Mouse (Mus musculus) liver, embryonic 16.5 days (tissue): Measurements from ENCODE around the gene Tle2. TPM values are rescaled to one million over a fixed set of nuclear protein-coding genes. Genes with fewer than 3 reads are reported as not detected.
A peak's percentile ranks its signal among the peaks of the same experiment; 100 is the strongest.

ENCODE experiments used
- ATAC-seq: fragments of 200-750 bp; cut with Nextera tagmentation; 2 replicates; pipeline ENCODE4 v1.8.0; 2017; ENCODE audit warnings: low read depth, mild to moderate bottlenecking, moderate number of reproducible peaks, moderate library complexity
- H3K27ac ChIP-seq: fragments of 300-500 bp; sonication (generic); 2 replicates; pipeline ENCODE4 v1.5.1; 2014; ENCODE audit warnings: mild to moderate bottlenecking, low read length
- H3K27me3 ChIP-seq: fragments of 300-500 bp; sonication (generic); 2 replicates; pipeline ENCODE4 v1.6.1; 2014; ENCODE audit warnings: low read depth, low read length, mixed read lengths; ENCODE audit not compliant: control insufficient read depth, insufficient read depth
- H3K36me3 ChIP-seq: fragments of 300-500 bp; sonication (generic); 2 replicates; pipeline ENCODE4 v1.6.1; 2014; ENCODE audit warnings: mild to moderate bottlenecking; ENCODE audit not compliant: control insufficient read depth, insufficient read depth
- H3K4me1 ChIP-seq: fragments of 300-500 bp; sonication (generic); 2 replicates; pipeline ENCODE4 v1.6.1; 2014; ENCODE audit warnings: low read depth, low read length, mixed read lengths; ENCODE audit not compliant: control insufficient read depth
- H3K4me2 ChIP-seq: fragments of 300-500 bp; sonication (generic); 2 replicates; pipeline ENCODE4 v1.6.1; 2014; ENCODE audit warnings: low read depth, low read length, mixed read lengths
- H3K4me3 ChIP-seq: fragments of 300-500 bp; sonication (generic); 2 replicates; pipeline ENCODE4 v1.5.1; 2014; ENCODE audit warnings: low read depth, mild to moderate bottlenecking, low read length
- H3K9ac ChIP-seq: fragments of 300-500 bp; sonication (generic); 2 replicates; pipeline ENCODE4 v1.6.1; 2014; ENCODE audit warnings: low read depth, low read length
- H3K9me3 ChIP-seq: fragments of 300-500 bp; sonication (generic); replicated peaks from 2 replicates; pipeline ENCODE4 v1.6.1; 2016; ENCODE audit warnings: low read length; ENCODE audit not compliant: control insufficient read depth
- WGBS: fragments of 180-500 bp; shearing (Covaris S2); extraction: QIAGEN DNeasy Blood & Tissue Kit; methylation state at CpG from one replicate; pipeline ENCODE4 v1.1.7; 2014; ENCODE audit not compliant: insufficient replicate concordance; 5-methylcytosine and 5-hydroxymethylcytosine counted together
- polyA plus RNA-seq: library from polyadenylated mRNA; unstranded; fragments of >200 nt; fragmentation: Nextera tagmentation; extraction: Ambion mirVana; gene quantifications from 2 replicates; pipeline ENCODE4 v1.2.1, GENCODE M21; 2015

Gene Tle2
- polyA plus RNA-seq, 1 experiment from 2014 or later, result 2.7 TPM

- Histone ChIP-seq H3K9me3 (no peaks in the 10 kb centered on the region), H3K27ac (no peak overlapping the region), H3K4me1 (peaks cover 27% of the 10 kb centered on the region), H3K27me3 (no peaks in the 10 kb centered on the region), H3K4me3 (no peak overlapping the region), H3K9ac (no peak overlapping the region), H3K36me3 (no peaks in the 10 kb centered on the region), H3K4me2 (no peak overlapping the region)
- ATAC-seq, result no peak
- 6% methylated on average over 7 of the region's 7 CpGs for whole genome bisulfite sequencing
Measured at GRCm38 (mm10) chr10:81550257-81550656, 24.1 kb upstream of the Tle2 start.

DNA sequence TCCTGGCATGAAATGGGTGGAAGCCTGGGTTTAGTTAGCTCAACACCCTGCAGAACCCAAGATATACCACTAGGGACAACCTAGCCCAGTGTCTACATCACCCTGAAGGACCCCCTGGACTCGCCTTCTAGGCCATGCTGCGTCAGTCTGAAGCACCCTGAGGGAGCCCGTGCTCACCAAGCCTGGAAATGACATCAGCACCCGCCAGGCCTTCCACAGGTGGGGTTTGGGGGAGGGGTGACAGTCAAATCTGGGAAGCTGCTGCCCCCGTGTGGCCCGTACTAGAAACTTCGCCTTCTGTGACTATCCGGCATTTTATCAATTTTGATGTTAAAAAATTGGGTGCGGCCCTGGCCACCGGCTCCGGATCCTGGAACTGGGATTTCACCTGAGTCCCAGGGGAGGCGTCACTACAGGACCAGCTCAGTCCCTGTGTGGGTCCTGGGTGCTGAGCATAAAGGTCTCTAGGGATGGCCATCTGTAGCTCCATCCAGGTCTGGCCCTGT lies 22.7 kb upstream of the Tle2 start:
- peak; percentile 76 for ATAC-seq
- peaks cover 14% of the 10 kb centered on the region for H3K4me1 ChIP-seq
- H3K9me3 ChIP-seq, result no peaks in the 10 kb centered on the region
- H3K9ac ChIP-seq, result peak overlapping the region; percentile 32; the same call in 1 of the 2 replicates
- no peaks in the 10 kb centered on the region for H3K36me3 ChIP-seq
- no peaks in the 10 kb centered on the region for H3K27me3 ChIP-seq
- H3K27ac ChIP-seq, result no peak overlapping the region
- no peak overlapping the region for H3K4me2 ChIP-seq
- H3K4me3 ChIP-seq, result no peak overlapping the region
- WGBS, result 1% methylated on average over 12 of the region's 12 CpGs

- peaks cover 9% of the 10 kb centered on the region for H3K4me1 ChIP-seq
- no peak overlapping the region for H3K9ac ChIP-seq
- H3K27ac ChIP-seq, result no peak overlapping the region
- no peaks in the 10 kb centered on the region for H3K27me3 ChIP-seq
- no peaks in the 10 kb centered on the region for H3K9me3 ChIP-seq
- ATAC-seq, result no peak
- WGBS, result 74% methylated on average over 5 of the region's 5 CpGs
- no peaks in the 10 kb centered on the region for H3K36me3 ChIP-seq
- H3K4me3 ChIP-seq, result no peak overlapping the region
- H3K4me2 ChIP-seq, result no peak overlapping the region
Measured at GRCm38 (mm10) chr10:81553232-81553631, 21.1 kb upstream of the Tle2 start.

DNA sequence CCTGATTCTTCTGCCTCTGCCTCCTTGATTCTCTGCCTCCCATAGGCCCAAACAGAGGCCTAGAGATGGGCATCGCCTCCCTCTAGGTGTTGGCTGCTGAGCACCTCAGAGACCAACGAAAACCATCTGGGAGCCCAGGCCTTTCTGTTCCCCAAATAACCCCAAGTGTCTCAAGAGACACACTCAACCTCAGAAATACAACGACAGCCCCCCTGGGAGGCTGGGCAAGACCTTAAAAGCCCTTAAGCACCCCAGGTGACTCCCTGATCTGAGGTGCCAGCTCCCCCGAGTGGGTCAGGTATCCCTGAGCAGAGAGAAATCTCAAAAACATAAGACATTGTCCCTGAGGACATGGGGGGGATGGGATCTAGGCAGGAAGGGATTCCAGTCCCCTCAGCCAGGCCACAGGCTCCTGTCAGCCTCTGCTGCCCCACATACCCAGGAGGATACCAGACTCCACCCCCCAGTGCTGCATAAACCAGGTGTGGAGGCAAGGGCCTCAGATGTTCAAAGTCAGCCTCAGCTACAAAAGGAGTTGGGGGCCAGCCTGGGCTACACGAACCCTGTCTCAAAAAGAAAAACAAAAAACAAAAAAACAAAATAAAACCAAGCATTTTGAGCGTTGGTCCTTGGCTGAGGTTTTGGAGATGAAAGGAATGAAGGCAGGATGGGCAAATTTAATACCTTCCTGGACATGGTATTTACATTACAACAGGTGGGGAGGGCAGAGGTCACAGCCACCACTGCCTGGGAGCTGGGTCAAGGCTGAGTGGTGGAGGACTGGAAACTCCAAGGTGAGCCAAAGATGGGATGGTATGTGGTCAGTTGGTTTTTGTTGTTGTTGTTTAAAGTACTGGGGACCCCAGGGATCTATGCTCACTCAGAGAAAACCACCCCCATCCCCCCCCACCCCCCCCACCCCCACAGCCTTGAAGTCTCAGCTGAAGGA lies 20.3 kb upstream of the Tle2 start:
- Histone ChIP-seq H3K9ac (no peak overlapping the region), H3K27ac (no peak overlapping the region), H3K36me3 (no peaks in the 10 kb centered on the region), H3K4me1 (peaks cover 13% of the 10 kb centered on the region), H3K27me3 (no peaks in the 10 kb centered on the region), H3K9me3 (no peaks in the 10 kb centered on the region), H3K4me3 (no peak overlapping the region), H3K4me2 (no peak overlapping the region)
- 68% methylated on average over 6 of the region's 6 CpGs for WGBS
- no peak for ATAC-seq

- no peaks in the 10 kb centered on the region for H3K27me3 ChIP-seq
- no peak overlapping the region for H3K27ac ChIP-seq
- peaks cover 25% of the 10 kb centered on the region for H3K4me1 ChIP-seq
- H3K4me2 ChIP-seq, result no peak overlapping the region
- H3K4me3 ChIP-seq, result no peak overlapping the region
- H3K9ac ChIP-seq, result no peak overlapping the region
- no peaks in the 10 kb centered on the region for H3K36me3 ChIP-seq
- H3K9me3 ChIP-seq, result no peaks in the 10 kb centered on the region
- 60% methylated on average over 3 of the region's 3 CpGs for WGBS
- ATAC-seq, result no peak
Measured at GRCm38 (mm10) chr10:81556282-81556681, 18.1 kb upstream of the Tle2 start.

- ATAC-seq, result no peak
- Histone ChIP-seq H3K4me2 (no peak overlapping the region), H3K36me3 (no peaks in the 10 kb centered on the region), H3K27ac (no peak overlapping the region), H3K4me1 (peaks cover 27% of the 10 kb centered on the region), H3K27me3 (no peaks in the 10 kb centered on the region), H3K9ac (no peak overlapping the region), H3K4me3 (no peak overlapping the region), H3K9me3 (no peaks in the 10 kb centered on the region)
- WGBS, result 56% methylated on average over 1 of the region's 1 CpGs
Measured at GRCm38 (mm10) chr10:81557491-81557890, 16.9 kb upstream of the Tle2 start.

DNA sequence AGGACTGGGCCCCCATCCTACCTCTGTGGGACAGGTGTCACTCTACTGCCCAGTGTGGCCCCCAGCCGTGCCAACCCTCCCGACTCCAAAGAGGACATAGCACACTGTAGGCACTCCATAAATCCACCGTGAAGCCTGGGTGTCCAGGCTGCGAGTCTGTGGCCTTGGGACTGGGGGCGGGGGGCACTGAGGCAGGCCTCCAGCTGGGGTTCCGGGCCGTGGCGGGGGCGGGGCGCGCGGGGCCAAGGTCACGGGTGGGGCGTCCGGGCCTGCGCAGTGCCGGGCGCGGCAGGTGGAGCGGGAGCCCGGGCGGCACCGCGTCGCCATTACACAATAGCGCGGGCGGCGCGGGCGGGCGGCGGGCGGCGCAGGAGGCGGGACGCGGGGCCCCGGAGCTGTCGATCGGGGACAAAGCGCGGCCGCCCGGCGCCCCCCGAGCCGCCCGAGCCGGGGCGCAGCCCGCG lies 15.2 kb upstream of the Tle2 start, which contains the start of gene Aes:
Gene Aes, plus strand, starts transcription at position 326 of the 464 bp plus-strand sequence.
- Histone ChIP-seq H3K27ac (peak within 1 kb of the TSS; percentile 87), H3K27me3 (no peaks in the 10 kb centered on the region), H3K4me3 (peak within 1 kb of the TSS; percentile 79), H3K9me3 (no peaks in the 10 kb centered on the region), H3K4me1 (peaks cover 43% of the 10 kb centered on the region), H3K4me2 (peak within 1 kb of the TSS; percentile 80), H3K36me3 (no peaks in the 10 kb centered on the region; the same call in 1 of the 2 replicates), H3K9ac (peak within 1 kb of the TSS; percentile 88)
- WGBS, result 0% methylated on average over 44 of the region's 53 CpGs
- peak; percentile 76 for ATAC-seq

DNA sequence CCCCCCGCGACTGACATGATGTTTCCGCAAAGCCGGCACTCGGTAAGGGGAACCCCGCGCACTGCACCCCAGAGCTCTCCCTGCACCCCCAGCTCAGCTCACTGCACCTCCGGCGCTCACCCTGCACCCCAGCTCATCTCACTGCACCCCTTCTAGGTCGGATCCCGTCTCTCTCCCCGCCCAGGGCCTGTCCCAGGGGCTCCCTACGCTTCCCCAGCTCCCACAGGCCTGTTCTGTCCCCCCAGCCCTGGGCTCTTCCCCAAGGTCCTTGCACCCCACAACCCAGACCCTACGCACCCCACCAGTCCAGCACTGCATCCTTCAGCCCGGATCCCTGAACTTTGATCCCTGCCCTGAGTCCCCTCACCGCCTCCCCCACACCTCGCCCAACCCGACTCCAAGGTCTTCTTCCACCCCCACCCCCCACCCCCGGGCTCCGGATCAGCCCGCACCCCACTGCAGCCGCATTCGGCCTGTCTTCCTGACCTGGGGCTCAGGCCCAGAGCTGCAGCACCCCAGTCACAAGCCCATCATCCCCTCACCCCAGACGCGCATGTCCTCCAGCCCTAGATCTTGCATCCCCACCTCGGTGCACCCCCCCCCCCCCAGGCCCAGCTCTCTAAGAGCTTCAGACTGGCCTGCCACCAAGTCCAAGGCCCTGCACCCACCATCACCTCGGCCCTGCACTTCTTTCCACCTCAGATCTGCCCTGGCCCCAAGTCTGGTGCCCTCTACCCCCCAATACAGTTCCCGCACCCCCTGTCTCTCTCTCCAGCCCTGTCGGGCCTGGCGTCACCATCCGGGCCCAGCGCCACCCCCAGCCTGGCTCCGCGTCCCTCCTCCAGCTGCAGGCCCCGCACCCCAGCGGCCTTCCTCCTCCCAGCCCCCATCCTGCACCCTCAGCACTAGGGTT lies 14.5 kb upstream of the Tle2 start:
- 1% methylated on average over 35 of the region's 36 CpGs for WGBS

More for the DNA sequence above, 14.5 kb upstream of the Tle2 start:
- Histone ChIP-seq H3K36me3 (peaks cover 1% of the 10 kb centered on the region), H3K9me3 (no peaks in the 10 kb centered on the region), H3K9ac (peak overlapping the region; percentile 88), H3K27me3 (no peaks in the 10 kb centered on the region), H3K4me3 (peak overlapping the region; percentile 79), H3K27ac (peak overlapping the region; percentile 87), H3K4me1 (peaks cover 47% of the 10 kb centered on the region), H3K4me2 (peak overlapping the region; percentile 80)
- ATAC-seq, result peak; percentile 37
